Mouse (Mus musculus) hematopoietic multipotent progenitor cell, adult 10-12 weeks (in vitro differentiated cells): ENCODE results near the gene Vsx2. TPM values are rescaled to one million over a fixed set of nuclear protein-coding genes. Genes with fewer than 3 reads are reported as not detected.

Experiments used
- polyA plus RNA-seq: library from polyadenylated mRNA; stranded (reverse); fragments of >175 nt; gene quantifications from 2 replicates; pipeline ENCODE4 v1.2.3, GENCODE M21; 2012; ENCODE audit warnings: low replicate concordance

Vsx2 gene
- polyA plus RNA-seq = not detected in 2 replicates

DNA sequence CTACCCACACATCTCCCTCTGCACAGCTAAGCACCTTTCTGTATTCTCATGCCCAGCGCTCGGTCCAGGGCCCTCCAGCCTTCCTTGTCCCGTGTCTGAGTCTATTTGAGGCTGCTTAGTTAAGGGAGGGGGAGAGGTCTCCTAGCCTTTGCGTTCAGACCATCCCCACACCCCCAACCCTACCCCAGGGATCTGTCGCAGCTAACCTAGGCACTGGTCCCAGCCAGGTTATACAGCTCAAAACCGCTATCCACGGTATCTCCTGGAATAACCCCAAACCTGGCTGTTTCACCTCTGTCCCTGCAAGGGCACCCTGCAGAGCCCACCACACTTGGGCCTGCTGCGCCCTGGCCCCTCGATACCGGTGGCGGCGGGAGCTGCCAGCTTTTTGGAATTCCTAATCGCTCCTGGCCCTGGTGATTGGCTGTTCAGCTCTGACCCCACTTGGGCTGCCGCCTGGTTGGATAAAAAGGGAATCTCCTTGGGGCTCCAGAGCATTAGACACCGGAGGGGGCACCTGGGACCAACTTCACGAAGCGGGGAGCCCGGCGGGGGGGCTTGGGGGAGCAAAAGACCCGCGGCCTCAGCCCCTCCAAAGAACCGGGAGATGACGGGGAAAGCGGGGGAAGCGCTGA lies at the start of gene Vsx2:
TSS of gene Vsx2 (plus strand) at position 427 of the 635 bp plus-strand sequence.

DNA sequence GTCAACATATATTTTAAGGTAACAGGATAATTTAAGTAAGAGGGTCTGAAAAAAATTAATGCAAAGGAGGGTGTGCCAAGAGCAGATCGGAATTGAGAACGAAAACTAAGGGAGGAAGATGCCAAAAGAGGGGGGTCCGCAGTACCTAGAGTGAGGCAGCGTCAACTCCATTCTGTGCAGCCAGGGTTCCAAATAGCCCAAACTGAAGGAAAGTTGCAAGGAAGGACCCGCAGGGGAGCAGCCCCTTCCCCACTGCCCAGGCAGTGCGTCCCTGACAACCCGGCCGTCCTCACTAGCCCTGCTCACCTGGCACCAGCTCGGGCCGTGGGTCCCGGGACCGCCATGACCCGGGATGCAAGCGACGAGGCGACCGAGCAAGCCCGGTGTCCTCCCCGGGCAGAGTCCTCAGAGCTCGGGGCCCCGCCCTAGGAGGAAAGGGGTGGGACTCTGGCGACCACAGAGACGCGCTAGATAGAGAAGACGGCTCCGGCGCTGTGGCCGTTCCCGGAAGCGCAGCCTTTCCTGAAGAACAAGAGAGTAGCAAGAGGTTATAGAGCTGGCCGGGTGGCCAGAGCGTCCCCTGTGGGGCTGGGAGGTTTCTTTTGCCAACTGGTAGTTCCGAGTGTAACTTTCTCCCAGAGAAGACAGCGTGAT lies 47.5 kb downstream of the Vsx2 start, which contains the start of gene Abcd4:
TSS of gene Abcd4 (minus strand) at position 437 of the 654 bp plus-strand sequence.

DNA sequence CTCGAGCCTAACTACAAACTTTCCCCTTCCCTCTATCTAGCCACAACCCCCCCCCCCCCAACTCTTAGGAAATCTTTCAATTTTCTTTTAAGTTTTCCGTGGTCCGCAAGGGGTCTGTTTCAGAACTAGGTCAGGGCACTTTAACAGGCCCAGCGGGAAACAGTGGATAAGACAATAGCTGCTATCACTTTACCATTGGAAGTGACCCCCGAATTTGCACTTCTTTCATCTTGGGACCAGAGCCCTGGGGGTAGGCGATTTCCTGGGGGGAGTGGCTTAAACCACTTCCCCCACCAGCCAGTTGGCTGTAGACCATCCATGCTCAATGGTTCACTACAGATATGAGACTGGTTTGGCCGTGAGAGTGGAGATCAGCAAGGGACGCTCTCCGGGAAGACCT lies 71.1 kb downstream of the Vsx2 start, which contains the start of gene Vrtn:
TSS of gene Vrtn (plus strand) at position 366 of the 400 bp plus-strand sequence.

Other genes starting within 250 kb of the Vsx2 start
- 5.9 and 8.2 TPM in 2 replicates for gene Coq6, start 208.1 kb upstream of the Vsx2 start, polyA plus RNA-seq
- 0.23 and 0.38 TPM in 2 replicates for gene Fam161b, start 207.9 kb upstream of the Vsx2 start, polyA plus RNA-seq
- gene Entpd5, start 160.7 kb upstream of the Vsx2 start, polyA plus RNA-seq = 2.0 and 8.9 TPM in 2 replicates
- gene Bbof1, start 160.7 kb upstream of the Vsx2 start, polyA plus RNA-seq = 0.14 and 0.25 TPM in 2 replicates
- 18.0 and 29.7 TPM in 2 replicates for gene Rnf113a2, start 152.6 kb upstream of the Vsx2 start, polyA plus RNA-seq
- 2.4 and 4.5 TPM in 2 replicates for gene Aldh6a1, start 118.8 kb upstream of the Vsx2 start, polyA plus RNA-seq
- 0.71 and 1.4 TPM in 2 replicates for gene Lin52, start 118.3 kb upstream of the Vsx2 start, polyA plus RNA-seq
- 4.1 and 7.4 TPM in 2 replicates for gene Abcd4, start 47.7 kb downstream of the Vsx2 start, polyA plus RNA-seq
- not detected in 2 replicates for gene Vrtn, start 71.3 kb downstream of the Vsx2 start, polyA plus RNA-seq
- gene Syndig1l, start 129.1 kb downstream of the Vsx2 start, polyA plus RNA-seq = 0.57 and 1.3 TPM in 2 replicates
- 15.4 and 355 TPM in 2 replicates for gene Npc2, start 203.4 kb downstream of the Vsx2 start, polyA plus RNA-seq
- 23.6 and 39.8 TPM in 2 replicates for gene Isca2, start 203.5 kb downstream of the Vsx2 start, polyA plus RNA-seq